Mouse (Mus musculus) cerebellum, adult 2 months (tissue): ENCODE results near the gene Lnx2. TPM values are rescaled to one million over a fixed set of nuclear protein-coding genes. Genes with fewer than 3 reads are reported as not detected.

ENCODE experiments used
- DNase-seq, 2 experiments: peaks; one replicate each; pipeline ENCODE4 v3.0.0; 2021
- H3K27ac ChIP-seq: fragments of 200-500 bp; 2 replicates; pipeline ENCODE4 v1.5.1; 2012; ENCODE audit warnings: low read length, control low read depth, inconsistent platforms; ENCODE audit not compliant: insufficient read depth
- H3K27me3 ChIP-seq: fragments of 200-500 bp; 2 replicates; pipeline ENCODE4 v1.6.1; 2012; ENCODE audit warnings: inconsistent platforms, mild to moderate bottlenecking, low read length, moderate library complexity; ENCODE audit not compliant: control insufficient read depth, insufficient read depth
- H3K4me1 ChIP-seq: fragments of 200-500 bp; 2 replicates; pipeline ENCODE4 v1.6.1; 2011; ENCODE audit warnings: low read length; ENCODE audit not compliant: control insufficient read depth, insufficient read depth
- H3K4me3 ChIP-seq: fragments of 200-500 bp; replicated peaks from 2 replicates; pipeline ENCODE3; 2011; ENCODE audit warnings: mild to moderate bottlenecking, low read depth, low read length, control low read depth; ENCODE audit not compliant: insufficient read depth
- CTCF ChIP-seq: fragments of 200-500 bp; IDR thresholded peaks from 2 replicates; pipeline ENCODE4 v1.5.1; 2011; ENCODE audit warnings: low read depth, mild to moderate bottlenecking, control low read depth, low read length, moderate library complexity, borderline replicate concordance; ENCODE audit not compliant: insufficient read depth
- POLR2A ChIP-seq: fragments of 200-500 bp; IDR thresholded peaks from 2 replicates; pipeline ENCODE4 v1.6.1; 2011; ENCODE audit warnings: low read length, control low read depth, borderline replicate concordance; ENCODE audit not compliant: insufficient read depth
- WGBS: fragments of 180-500 bp; shearing (Covaris S2); methylation state at CpG from one replicate; pipeline ENCODE4 v1.1.7; 2018; 5-methylcytosine and 5-hydroxymethylcytosine counted together
- polyA plus RNA-seq: library from polyadenylated mRNA; depleted of rRNA; stranded (reverse); fragments of >200 nt; gene quantifications from 2 replicates; pipeline ENCODE4 v1.2.3, GENCODE M21; 2012; rRNA removed

The Lnx2 gene
- polyA plus RNA-seq: 15.9 and 16.8 TPM in 2 replicates

DNA sequence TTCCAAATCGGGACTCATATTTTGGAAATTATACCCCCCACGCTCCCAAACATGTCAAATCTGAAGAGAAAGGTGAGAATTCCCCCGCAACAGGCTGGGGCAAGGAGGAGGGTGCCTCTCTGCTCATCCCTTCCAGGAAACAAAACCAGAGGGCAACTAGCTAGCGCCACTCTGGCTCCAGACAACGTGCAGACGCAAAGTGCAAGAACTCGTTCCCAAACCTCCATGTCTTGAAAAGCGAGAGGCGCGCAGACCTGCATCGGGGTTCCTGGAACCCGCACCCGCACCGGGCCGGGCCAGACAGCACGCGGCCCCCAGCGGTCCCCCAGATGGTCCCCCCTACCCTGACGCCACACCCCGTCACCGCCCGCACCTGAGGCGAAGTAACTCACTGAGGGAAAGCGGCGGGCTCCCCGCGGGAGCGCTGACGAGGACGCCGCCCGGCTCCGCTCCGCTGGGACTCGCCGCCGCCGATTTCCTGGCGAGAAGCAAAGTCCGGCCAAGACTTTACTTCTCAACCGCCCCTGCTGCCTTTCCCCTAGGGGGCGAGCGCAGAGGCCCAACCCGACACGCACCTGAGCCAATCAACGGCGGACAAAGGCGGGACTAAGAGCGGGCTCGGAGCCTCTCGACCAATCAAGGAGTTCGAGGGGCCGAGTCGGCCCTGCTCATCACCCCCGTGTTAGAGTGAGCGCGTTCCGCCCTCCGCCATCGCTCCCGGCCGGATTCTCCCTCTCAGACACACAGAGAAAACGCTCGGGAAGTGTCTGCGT, at the start of gene Lnx2:
Gene Lnx2 (minus strand): TSS at position 561 of the 773 bp plus-strand sequence.
- TF ChIP-seq CTCF: peak; percentile 34; the same call in 1 of the 2 replicates
- peak; percentile 52; the same call in 1 of the 2 replicates for TF ChIP-seq POLR2A
- peak within 1 kb of the TSS; percentile 85 for H3K4me3 ChIP-seq
- peak within 1 kb of the TSS; percentile 87 for H3K27ac ChIP-seq
- WGBS: under 1% methylated on average over 65 of the region's 65 CpGs
- DNase-seq: peak; percentile 99
- peaks cover 13% of the 10 kb centered on the region; the same call in 1 of the 2 replicates for H3K4me1 ChIP-seq
- H3K27me3 ChIP-seq: no peaks in the 10 kb centered on the region

DNA sequence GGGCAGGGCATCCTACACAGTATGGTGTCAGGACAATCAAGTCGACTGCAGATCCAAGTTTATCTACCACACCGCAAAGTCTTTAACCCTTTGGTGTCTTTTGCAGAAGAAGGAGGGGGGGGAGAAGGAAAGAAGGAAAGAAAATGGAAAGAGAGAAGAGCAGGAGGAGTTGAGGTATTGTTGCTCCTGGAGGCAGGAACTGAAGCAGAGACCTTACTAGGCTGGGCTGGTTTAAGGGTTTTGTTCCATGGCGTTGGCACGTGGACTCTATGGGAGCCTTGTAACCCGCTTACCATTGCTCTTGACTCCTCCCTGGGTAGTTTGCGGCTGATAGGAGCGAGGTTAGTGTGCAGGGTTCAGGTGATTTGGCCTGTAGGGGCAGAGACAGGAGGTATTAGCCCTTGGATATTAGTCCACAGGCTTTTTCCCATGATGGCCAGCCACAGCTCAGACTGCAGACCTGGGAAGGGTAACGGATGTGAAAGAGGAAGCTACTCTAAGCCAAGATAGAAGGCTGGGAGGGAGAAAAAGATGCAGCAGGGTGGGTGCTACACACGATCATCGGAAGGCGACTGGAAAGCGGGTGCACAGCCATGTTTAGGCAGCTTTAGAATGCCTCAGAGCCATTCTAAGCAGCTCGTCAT, 49.3 kb upstream of the Lnx2 start:
- TF ChIP-seq CTCF (no peak), POLR2A (no peak)
- Histone ChIP-seq H3K27ac (no peak overlapping the region), H3K4me3 (no peak overlapping the region), H3K4me1 (no peaks in the 10 kb centered on the region), H3K27me3 (no peaks in the 10 kb centered on the region)
- WGBS: 87% methylated on average over 13 of the region's 13 CpGs
- no peak for DNase-seq

DNA sequence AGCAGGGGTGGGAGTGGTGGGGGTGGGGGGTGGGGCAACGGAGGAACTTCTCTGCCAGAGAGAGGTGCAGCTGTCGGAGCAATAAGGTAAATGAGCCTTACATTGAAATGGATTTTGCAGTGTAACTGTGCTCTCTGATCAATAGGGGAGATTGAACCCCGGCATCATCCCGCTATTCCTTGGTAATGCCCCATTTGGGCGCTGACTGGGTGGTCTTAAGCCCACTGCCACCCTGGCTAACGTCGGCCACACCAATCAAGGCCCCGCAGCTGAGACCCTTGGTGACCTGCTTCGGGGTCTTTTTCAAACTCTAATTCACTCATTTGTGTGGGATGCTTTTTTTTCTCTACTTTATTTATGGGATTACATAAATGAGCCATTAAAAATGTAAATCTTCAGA, 48.4 kb upstream of the Lnx2 start:
- DNase-seq: no peak
- TF ChIP-seq POLR2A (no peak), CTCF (no peak)
- no peaks in the 10 kb centered on the region for H3K27me3 ChIP-seq
- 60% methylated on average over 9 of the region's 9 CpGs for WGBS
- no peak overlapping the region for H3K27ac ChIP-seq
- H3K4me1 ChIP-seq: no peaks in the 10 kb centered on the region
- H3K4me3 ChIP-seq: no peak overlapping the region

DNA sequence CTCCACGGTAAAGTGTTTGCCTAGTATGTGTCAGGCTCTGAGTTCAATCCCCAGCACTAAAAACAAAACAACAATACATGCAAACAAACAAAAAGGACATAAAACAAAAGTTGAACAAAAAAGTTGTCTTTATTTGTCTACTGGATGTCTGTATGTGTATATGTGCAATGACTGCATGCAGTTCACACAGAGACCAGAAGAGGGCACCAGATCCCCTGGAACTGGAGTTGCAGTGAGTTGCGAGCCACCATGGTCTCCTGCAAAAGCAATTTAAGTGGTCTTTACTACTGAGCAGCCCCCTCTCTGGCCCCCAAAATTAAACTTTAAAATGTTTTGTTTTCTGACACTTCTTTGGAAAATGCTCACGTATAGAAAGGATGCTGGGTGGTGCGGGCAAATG, 44.8 kb upstream of the Lnx2 start:
- H3K4me3 ChIP-seq: no peak overlapping the region
- H3K27me3 ChIP-seq: no peaks in the 10 kb centered on the region; the same call in 1 of the 2 replicates
- TF ChIP-seq POLR2A (no peak), CTCF (no peak)
- no peak overlapping the region for H3K27ac ChIP-seq
- no peaks in the 10 kb centered on the region for H3K4me1 ChIP-seq
- DNase-seq: no peak
- WGBS: 95% methylated on average over 4 of the region's 4 CpGs

DNA sequence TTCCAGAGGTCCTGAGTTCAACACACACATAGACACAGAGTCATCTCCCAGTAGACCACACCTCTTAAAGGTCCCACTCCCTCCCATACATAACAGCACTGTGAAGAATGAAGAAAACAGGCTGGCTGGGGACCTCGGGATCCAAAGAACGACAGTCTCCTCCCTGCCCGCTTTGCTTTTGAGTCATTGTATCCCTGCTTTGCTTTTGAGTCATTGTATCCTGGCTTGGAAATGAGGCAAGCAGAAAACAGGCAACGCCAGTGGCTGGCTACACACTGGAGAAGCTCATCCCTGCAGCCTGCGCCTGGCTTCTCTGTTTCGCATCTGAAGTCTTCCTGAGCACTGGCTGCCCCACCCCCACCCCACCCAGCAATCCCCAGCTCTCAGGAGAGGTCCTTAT, 40.6 kb upstream of the Lnx2 start:
- Histone ChIP-seq H3K4me3 (no peak overlapping the region), H3K27me3 (no peaks in the 10 kb centered on the region; the same call in 1 of the 2 replicates), H3K4me1 (no peaks in the 10 kb centered on the region), H3K27ac (no peak overlapping the region)
- TF ChIP-seq POLR2A: no peak
- no peak for TF ChIP-seq CTCF
- no peak for DNase-seq
- whole genome bisulfite sequencing: 30% methylated on average over 6 of the region's 6 CpGs

DNA sequence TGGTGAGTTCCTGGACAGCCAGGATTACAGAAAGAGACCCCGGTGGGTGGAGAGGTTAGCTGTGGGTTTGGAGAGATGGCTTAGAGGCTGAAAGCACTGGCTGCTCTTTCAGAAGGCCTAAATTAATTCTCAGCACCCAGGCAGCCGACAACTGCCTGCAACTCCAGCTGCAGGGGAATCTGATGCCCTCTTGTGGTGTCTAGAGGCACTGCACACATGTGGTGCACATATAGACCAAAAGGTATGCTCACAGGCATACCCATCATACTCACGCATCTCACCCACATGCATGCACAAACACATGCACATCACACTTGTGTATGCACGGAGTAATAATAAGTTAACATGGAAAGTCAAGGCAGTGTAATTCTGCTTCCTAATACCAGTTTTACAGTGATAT, 39.2 kb upstream of the Lnx2 start:
- H3K27ac ChIP-seq: no peak overlapping the region
- no peaks in the 10 kb centered on the region for H3K4me1 ChIP-seq
- no peaks in the 10 kb centered on the region; the same call in 1 of the 2 replicates for H3K27me3 ChIP-seq
- 92% methylated on average over 4 of the region's 4 CpGs for WGBS
- H3K4me3 ChIP-seq: no peak overlapping the region
- no peak for DNase-seq
- TF ChIP-seq CTCF (no peak), POLR2A (no peak)

DNA sequence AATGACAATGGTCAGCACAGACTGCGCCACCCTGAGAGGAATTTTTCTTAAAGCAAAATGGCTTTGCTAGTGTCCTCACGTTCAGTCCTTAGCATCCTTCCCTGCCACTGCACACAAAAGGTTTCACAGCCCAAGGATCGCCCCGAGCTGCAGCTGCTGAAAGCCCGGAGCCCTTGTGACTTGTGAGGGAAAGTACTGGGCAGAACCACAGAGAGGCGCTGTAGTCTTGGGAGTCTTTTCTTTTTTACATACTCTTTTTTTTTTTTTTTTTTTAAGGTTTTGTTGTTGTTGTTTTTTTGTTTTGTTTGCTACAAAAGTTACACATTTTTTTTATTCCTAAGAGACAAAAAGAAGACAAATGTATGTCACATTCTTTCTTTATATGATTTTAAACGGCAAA, 38.4 kb upstream of the Lnx2 start:
- Histone ChIP-seq H3K4me1 (peaks cover 2% of the 10 kb centered on the region; the same call in 1 of the 2 replicates), H3K27ac (no peak overlapping the region)

DNA sequence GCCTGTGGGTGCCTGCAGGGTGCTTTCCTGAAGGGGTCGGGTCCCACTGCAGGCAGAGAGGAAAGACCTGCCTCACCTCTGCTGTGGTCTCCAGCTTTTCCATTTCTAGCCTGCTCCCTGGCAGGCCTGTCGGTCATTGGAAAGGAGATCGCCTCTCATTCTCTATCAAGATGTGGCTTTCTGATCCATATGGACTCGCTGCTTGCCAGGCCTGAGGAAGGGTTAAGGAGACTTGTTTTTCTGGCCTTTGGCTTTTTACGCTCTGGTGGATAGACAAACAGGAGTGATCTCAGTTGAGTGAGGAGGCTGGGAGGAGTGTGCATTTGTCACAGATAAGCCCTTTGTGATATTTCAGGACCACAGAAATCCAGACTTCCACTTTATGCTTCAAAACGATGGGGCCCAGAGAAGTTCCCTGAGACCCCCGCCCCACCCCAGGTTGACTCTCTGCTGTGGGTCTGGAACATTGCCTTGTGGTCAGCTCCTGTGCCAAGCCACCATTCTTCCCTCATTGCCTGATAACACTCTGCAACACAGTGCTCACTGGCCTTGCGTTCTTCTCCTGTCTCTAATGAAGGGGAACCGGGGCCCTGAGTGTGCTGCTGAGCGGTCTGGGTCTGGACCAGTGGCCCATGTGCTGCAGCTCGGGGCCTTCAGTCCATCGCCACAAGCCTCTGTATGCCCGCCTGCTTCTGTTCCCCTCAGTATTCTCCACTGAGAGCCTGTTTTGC, 32.6 kb upstream of the Lnx2 start:
- H3K4me1 ChIP-seq: peaks cover 21% of the 10 kb centered on the region
- no peaks in the 10 kb centered on the region for H3K27me3 ChIP-seq
- no peak for TF ChIP-seq CTCF
- no peak for TF ChIP-seq POLR2A
- DNase-seq: peak in 1 of 2 experiments; percentile 37
- H3K27ac ChIP-seq: peak overlapping the region; percentile 68
- 37% methylated on average over 13 of the region's 13 CpGs for WGBS
- no peak overlapping the region for H3K4me3 ChIP-seq

More for the DNA sequence above, 38.4 kb upstream of the Lnx2 start:
- 84% methylated on average over 7 of the region's 7 CpGs for WGBS
- Histone ChIP-seq H3K4me3 (no peak overlapping the region), H3K27me3 (no peaks in the 10 kb centered on the region; the same call in 1 of the 2 replicates)
- no peak for TF ChIP-seq POLR2A
- TF ChIP-seq CTCF: no peak
- DNase-seq: no peak
